Mouse (Mus musculus) naive thymus-derived CD4-positive, alpha-beta T cell, adult 5 months (primary cell): ENCODE measurements around the gene 1700020D05Rik. TPM values are rescaled to one million over a fixed set of nuclear protein-coding genes. Genes with fewer than 3 reads are reported as not detected.

ENCODE experiments used
- polyA plus RNA-seq: library from polyadenylated mRNA; unstranded; fragments of 100-300 nt; shearing (Covaris generic); gene quantifications from one replicate; pipeline ENCODE4 v1.2.1, GENCODE M21; 2017

1700020D05Rik gene
- not detected for polyA plus RNA-seq

DNA sequence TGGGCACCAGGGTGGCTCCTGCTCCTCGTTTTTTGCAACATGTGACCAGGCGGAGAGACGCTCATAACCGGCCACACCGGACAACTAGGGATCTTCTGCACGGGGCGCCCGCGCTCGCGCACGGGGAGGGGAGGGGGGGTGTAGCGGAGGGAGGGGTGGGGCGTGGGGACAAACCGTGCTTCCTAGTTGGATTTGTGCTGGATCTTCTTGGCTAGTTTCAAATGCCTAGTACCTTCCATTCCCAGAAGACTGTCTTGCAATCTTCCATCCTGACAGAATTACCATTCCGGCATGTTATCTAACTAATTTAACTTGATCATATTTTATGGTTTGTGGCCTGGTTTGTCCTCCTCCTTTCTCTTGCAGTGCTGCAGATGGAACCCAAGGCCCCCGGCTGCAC, at the start of gene 1700020D05Rik:
Gene 1700020D05Rik, minus strand, starts transcription at position 101 of the 400 bp plus-strand sequence.

DNA sequence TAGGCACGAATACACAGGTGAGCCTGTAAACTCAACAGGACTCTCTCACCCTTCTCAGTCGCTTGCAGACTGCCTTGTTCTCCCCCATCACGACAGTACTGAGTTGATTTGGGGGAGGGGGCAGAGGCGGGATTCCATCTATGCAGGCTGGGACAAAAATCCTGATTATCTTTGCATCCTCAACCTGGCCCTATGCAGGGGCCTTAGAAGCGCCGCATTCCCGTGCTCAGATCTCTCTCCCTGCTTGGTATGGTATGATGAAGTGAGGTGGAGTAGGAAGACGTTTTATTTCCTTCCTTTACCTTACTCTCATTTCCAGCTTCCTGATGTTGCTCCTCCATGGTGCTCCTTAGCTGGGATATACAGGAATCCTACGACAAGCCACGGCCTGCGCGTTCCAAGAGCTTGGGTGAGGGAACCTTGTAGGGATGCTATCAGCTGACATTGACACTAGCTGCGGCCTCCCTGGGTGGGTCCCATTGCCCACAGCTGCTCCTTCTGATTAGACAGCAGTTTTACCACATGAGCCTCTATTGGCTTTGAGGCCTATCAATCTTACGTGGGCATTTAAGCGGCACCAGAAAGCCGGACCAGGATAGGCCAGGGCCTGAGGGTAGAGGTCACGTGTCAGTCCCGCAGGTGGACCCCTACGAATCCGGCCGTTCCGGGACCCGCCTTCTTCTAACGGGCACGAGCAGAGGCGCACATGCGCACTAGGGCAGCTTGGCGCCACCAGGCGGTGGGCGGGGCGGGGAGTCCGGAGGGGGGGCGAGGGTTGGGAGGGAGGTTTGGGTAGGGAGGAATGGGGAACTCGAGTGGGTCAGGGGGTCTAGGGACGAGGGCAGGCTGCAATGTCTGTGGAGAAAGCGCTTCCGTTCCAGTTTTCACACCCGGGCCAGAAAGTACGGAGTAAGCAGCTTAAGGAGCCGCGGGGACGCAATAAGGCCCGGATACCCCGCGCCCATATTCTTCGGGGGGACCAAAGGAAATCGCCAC, 6.7 kb upstream of the 1700020D05Rik start, which contains the start of gene Snx32:
Gene Snx32, minus strand, starts transcription at position 508 of the 996 bp plus-strand sequence.

DNA sequence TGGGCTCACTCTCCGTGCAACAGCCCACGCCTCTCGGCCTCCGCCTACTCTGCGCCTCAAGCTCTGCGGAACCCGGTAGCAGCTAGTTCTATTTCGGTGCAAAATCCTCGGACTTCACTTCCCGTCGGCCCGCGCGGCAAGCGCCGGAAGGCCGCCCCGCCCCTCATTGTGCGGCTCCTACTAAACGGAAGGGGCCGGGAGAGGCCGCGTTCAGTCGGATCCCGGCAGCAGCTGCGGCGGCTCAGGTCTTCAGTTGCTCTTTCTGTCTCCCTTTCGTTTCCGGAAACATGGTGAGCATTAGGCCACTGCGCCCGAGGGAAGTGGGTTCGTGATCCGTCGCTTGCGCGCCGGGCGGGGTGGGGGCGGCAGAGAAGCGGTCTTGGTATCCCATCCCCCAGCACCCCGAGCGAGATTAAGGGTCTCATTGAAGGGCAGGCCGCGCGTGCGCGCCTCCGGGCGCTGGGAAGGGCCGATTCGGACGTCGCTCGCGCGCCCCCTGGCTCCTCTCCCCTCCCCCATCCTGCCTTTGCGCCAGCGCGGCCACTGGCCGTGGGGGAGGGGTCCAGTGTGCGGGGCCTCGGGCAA, 13.2 kb downstream of the 1700020D05Rik start, which contains the start of gene Cfl1:
Gene Cfl1, plus strand, starts transcription at position 143 of the 585 bp plus-strand sequence.

DNA sequence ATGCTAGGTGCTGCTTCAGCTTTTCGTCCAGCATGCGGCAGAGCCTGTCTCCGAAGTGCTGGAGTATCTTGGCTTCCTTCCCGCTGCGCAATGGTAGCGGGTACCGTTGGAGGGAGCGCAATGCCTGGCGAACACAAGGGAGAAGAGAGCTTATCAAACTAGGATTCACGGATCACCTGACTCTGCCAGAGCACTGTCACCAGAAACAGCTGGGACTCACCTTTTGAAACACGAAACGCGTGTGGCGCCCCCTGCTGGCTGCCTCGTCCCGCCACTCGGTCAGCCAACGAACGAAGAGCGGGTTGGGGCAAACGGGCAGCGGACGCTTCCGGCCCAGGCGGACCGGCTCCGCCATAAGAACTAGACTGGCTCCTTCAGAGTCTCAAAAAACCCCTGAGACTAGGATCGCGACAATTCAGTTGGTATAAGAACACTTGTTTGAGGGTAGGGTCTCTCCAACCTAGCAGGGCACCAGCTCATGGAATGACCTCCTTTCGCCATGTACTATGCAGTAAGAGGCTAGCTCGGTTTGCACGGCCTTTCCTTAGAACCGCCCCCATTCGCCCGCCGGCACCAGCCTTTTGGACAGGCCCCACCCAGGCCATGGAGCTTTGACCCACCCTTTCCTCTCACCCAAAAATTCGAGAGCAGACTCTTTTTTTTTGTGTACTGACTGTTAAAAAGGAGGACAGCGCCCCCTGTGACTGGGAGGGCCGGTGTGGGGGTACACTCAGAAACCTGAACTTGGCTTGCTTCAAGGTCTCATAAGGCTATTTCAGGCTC, 15.6 kb downstream of the 1700020D05Rik start, which contains the start of gene Mus81:
Gene Mus81, minus strand, starts transcription at position 635 of the 783 bp plus-strand sequence.

DNA sequence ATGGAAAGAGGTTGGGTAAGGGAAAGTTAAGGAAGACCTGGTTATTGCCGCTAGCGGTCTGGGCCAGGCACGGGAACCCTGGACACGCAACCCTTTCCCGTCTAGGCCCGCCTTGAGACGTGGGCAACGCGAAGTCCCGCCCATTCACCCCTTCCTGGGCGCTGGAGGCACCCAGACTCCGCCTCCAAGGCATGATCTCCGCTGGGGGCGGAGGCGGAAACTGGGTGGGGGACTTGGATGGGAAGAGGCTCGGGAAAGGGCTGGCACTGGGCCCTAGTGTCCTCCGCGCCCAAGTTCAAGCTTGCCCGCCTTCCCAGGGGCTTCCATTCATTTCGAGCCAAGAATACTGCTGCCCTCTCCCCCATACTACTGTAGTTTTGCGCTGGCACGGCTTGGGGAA, 29.9 kb downstream of the 1700020D05Rik start, which contains the start of gene Efemp2:
Gene Efemp2, plus strand, starts transcription at position 235 of the 400 bp plus-strand sequence.

DNA sequence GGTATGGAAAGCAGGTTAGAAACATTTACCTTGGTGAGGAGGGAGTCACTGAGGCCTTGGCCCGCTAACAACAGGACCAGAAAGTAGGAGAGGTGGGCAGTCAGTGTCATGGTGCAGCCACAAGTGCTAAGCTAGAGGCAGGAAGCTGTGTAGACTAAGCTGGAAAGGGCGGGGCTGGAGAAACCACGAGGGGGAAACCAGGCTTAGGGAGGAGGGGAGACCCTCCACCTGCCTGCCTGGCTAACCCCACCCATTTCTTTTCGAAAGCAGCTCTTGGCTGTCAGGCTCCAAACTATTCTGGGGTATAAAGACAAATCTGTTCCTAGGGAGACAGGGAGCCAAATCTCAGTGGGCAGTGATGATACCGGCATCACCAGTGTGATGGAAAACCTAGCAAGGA, 35.2 kb downstream of the 1700020D05Rik start, which contains the start of gene Ctsw:
Gene Ctsw, minus strand, starts transcription at position 134 of the 400 bp plus-strand sequence.

DNA sequence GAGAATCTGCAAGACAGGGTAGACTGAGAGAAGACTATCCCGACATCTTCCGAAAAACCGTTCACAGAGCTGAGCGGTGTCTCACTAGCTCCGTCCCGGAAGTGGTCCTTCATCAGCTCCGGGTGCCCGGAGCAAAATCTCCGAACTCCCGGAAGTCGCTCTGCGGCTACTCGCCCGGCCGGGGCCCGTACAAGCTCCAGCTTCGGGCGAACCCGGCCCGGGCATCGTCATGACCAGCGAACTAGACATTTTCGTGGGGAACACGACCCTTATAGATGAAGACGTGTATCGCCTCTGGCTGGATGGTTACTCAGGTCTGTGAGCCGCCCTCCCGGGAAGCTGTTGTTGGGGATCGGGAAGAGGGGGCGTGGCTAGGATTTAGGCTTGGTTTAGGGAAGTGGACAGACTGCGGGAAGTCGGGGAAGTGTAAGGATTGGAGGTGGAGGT, 43.1 kb downstream of the 1700020D05Rik start, which contains the start of gene Fibp:
Gene Fibp, plus strand, starts transcription at position 151 of the 447 bp plus-strand sequence.

DNA sequence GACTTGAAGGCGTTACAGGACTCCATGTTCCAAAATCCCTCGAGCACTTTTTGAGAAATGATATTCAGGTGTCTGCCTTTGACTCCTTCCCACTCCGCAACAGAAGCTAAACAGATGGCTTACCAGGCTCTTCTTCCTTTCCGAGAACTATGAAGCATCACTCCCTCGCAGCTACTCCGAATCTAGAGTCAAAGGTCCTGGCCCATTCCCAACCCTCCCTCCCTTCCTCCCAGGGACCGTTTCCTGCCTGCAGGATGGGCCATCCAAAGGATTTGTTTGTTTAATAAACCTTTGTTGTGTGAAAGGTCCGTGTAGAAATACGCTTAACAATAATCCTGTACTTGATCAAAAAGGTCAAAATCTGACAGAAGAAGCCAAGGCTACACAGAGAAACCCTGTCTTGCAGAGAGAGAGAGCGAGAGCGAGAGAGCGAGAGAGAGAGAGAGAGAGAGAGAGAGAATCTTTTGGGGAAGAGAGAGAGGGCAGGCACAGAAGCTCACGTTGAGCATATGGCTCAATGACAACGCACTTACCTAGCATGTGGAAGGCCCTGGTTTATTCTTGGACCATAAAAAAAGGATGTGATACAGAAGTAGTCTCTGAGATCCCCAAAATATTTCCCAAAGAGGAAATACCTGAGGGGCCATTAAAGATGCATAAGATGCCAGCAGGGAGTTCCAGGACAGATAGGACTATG, 45.7 kb downstream of the 1700020D05Rik start, which contains the start of gene Ccdc85b:
Gene Ccdc85b, minus strand, starts transcription at position 149 of the 697 bp plus-strand sequence.

Other genes with a start within 250 kb of the 1700020D05Rik start
- 141 TPM for gene Pacs1, start 230.7 kb downstream of the 1700020D05Rik start, polyA plus RNA-seq
- 321 TPM for gene Sf3b2, start 208.3 kb downstream of the 1700020D05Rik start, polyA plus RNA-seq
- gene Gal3st3, start 205.5 kb downstream of the 1700020D05Rik start, polyA plus RNA-seq = not detected
- gene Catsper1, start 168.0 kb downstream of the 1700020D05Rik start, polyA plus RNA-seq = not detected
- not detected for gene Cst6, start 154.2 kb downstream of the 1700020D05Rik start, polyA plus RNA-seq
- gene Eif1ad, start 137.0 kb downstream of the 1700020D05Rik start, polyA plus RNA-seq = 47.0 TPM
- 229 TPM for gene Banf1, start 136.6 kb downstream of the 1700020D05Rik start, polyA plus RNA-seq
- gene Sart1, start 115.1 kb downstream of the 1700020D05Rik start, polyA plus RNA-seq = 303 TPM
- gene Tsga10ip, start 101.3 kb downstream of the 1700020D05Rik start, polyA plus RNA-seq = 2.2 TPM
- gene Drap1, start 78.8 kb downstream of the 1700020D05Rik start, polyA plus RNA-seq = 195 TPM
- gene AI837181, start 78.6 kb downstream of the 1700020D05Rik start, polyA plus RNA-seq = 35.8 TPM
- not detected for gene Fosl1, start 56.2 kb downstream of the 1700020D05Rik start, polyA plus RNA-seq
- 7.4 TPM for gene Ccdc85b, start 45.9 kb downstream of the 1700020D05Rik start, polyA plus RNA-seq
- 75.8 TPM for gene Fibp, start 43.2 kb downstream of the 1700020D05Rik start, polyA plus RNA-seq
- gene Ctsw, start 35.3 kb downstream of the 1700020D05Rik start, polyA plus RNA-seq = 75.3 TPM
- gene Efemp2, start 29.8 kb downstream of the 1700020D05Rik start, polyA plus RNA-seq = 0.81 TPM
- 45.4 TPM for gene Mus81, start 15.4 kb downstream of the 1700020D05Rik start, polyA plus RNA-seq
- gene Cfl1, start 13.3 kb downstream of the 1700020D05Rik start, polyA plus RNA-seq = 2,727 TPM
- 3.7 TPM for gene Snx32, start 6.8 kb upstream of the 1700020D05Rik start, polyA plus RNA-seq
- gene Ovol1, start 56.9 kb upstream of the 1700020D05Rik start, polyA plus RNA-seq = not detected
- 8.4 TPM for gene Ap5b1, start 64.2 kb upstream of the 1700020D05Rik start, polyA plus RNA-seq
- gene Rnaseh2c, start 98.1 kb upstream of the 1700020D05Rik start, polyA plus RNA-seq = 94.3 TPM
- 78.7 TPM for gene Kat5, start 106.5 kb upstream of the 1700020D05Rik start, polyA plus RNA-seq
- gene Rela, start 133.7 kb upstream of the 1700020D05Rik start, polyA plus RNA-seq = 221 TPM
- gene Sipa1, start 159.9 kb upstream of the 1700020D05Rik start, polyA plus RNA-seq = 178 TPM
- 53.1 TPM for gene Map3k11, start 185.0 kb upstream of the 1700020D05Rik start, polyA plus RNA-seq
- 58.4 TPM for gene Pcnx3, start 185.1 kb upstream of the 1700020D05Rik start, polyA plus RNA-seq
- 0.46 TPM for gene Kcnk7, start 200.6 kb upstream of the 1700020D05Rik start, polyA plus RNA-seq
- 20.2 TPM for gene Ehbp1l1, start 222.5 kb upstream of the 1700020D05Rik start, polyA plus RNA-seq
- gene Fam89b, start 225.9 kb upstream of the 1700020D05Rik start, polyA plus RNA-seq = 57.4 TPM
- not detected for gene Ltbp3, start 237.1 kb upstream of the 1700020D05Rik start, polyA plus RNA-seq